Mouse (Mus musculus): Measurements from ENCODE around the gene Trpc1. TPM values are rescaled to one million over a fixed set of nuclear protein-coding genes. Genes with fewer than 3 reads are reported as not detected.

Trpc1 gene
- total and polyA plus RNA-seq, 3 experiments = 0.15 to 0.50 TPM; not detected in 1

GRCm38 (mm10) chr9:95657941-95658340, 92.2 kb downstream of the Trpc1 start:
- H3K4me1 ChIP-seq (ENCODE audit: control insufficient read depth in 1 of 2, insufficient read depth in 2 of 2, low read length in 2 of 2) = no peaks in the 10 kb centered on the region

More at GRCm38 (mm10) chr9:95657941-95658340, 92.2 kb downstream of the Trpc1 start:
- Histone ChIP-seq H3K27ac (ENCODE audit: control insufficient read depth, low read depth, low read length) (no peak overlapping the region), H3K27me3 (ENCODE audit: control insufficient read depth in 1 of 2, insufficient read depth in 2 of 2, low read length in 2 of 2) (no peaks in the 10 kb centered on the region), H3K9ac (ENCODE audit: control insufficient read depth, low read depth, low read length, poor library complexity, severe bottlenecking) (no peak overlapping the region), H3K9me3 (replicated peaks; ENCODE audit: insufficient read depth, low read length) (no peaks in the 10 kb centered on the region), H3K4me3 (ENCODE audit: control insufficient read depth in 1 of 2, insufficient read depth in 1 of 2, low read depth in 2 of 2, low read length in 2 of 2) (no peak overlapping the region), H3K36me3 (ENCODE audit: control insufficient read depth in 1 of 2, insufficient read depth in 2 of 2, low read length in 2 of 2) (no peaks in the 10 kb centered on the region), H3K79me2 (ENCODE audit: control insufficient read depth, insufficient read depth, low read length, poor library complexity) (no peaks in the 10 kb centered on the region)
- TF ChIP-seq ETS1 (IDR thresholded peaks at IDR 0.05; ENCODE audit: low read depth, low read length) = no peak
- no peak for DNase-seq (ENCODE audit: low read depth, low spot score)

Other genes starting within 250 kb of the Trpc1 start
- 69.0 and 70.8 TPM in 2 replicates for gene U2surp, start 238.4 kb downstream of the Trpc1 start, total RNA-seq (2012; rRNA removed)
- 100 to 1,000 TPM in 1 of 2 experiments, 10 to 100 TPM in 1; 72.1 to 244 TPM for gene U2surp, start 238.4 kb downstream of the Trpc1 start, polyA plus RNA-seq (2012; ENCODE audit: insufficient read depth in 1 of 2, insufficient read length in 2 of 2, low read depth in 1 of 2, low replicate concordance in 2 of 2, missing spikeins in 1 of 2)
- 13.4 and 18.0 TPM in 2 replicates for gene Paqr9, start 190.7 kb downstream of the Trpc1 start, total RNA-seq (2012; rRNA removed)
- 10 to 100 TPM; 24.8 to 46.0 TPM for gene Paqr9, start 190.7 kb downstream of the Trpc1 start, polyA plus RNA-seq (2012; ENCODE audit: insufficient read depth in 1 of 2, insufficient read length in 2 of 2, low read depth in 1 of 2, low replicate concordance in 2 of 2, missing spikeins in 1 of 2)
- gene Pcolce2, start 112.8 kb downstream of the Trpc1 start, total RNA-seq (2012; rRNA removed) = not detected in 2 replicates
- not detected for gene Pcolce2, start 112.8 kb downstream of the Trpc1 start, polyA plus RNA-seq (2012; ENCODE audit: insufficient read depth in 1 of 2, insufficient read length in 2 of 2, low read depth in 1 of 2, low replicate concordance in 2 of 2, missing spikeins in 1 of 2)
- gene Pls1, start 94.9 kb upstream of the Trpc1 start, total RNA-seq (2012; rRNA removed) = not detected in 2 replicates
- under 1 TPM in 1 of 2 experiments, not detected in 1; 0.04 TPM for gene Pls1, start 94.9 kb upstream of the Trpc1 start, polyA plus RNA-seq (2012; ENCODE audit: insufficient read depth in 1 of 2, insufficient read length in 2 of 2, low read depth in 1 of 2, low replicate concordance in 2 of 2, missing spikeins in 1 of 2)
- gene Atr, start 107.2 kb upstream of the Trpc1 start, total RNA-seq (2012; rRNA removed) = 19.6 and 19.8 TPM in 2 replicates
- gene Atr, start 107.2 kb upstream of the Trpc1 start, polyA plus RNA-seq (2012; ENCODE audit: insufficient read depth in 1 of 2, insufficient read length in 2 of 2, low read depth in 1 of 2, low replicate concordance in 2 of 2, missing spikeins in 1 of 2) = 10 to 100 TPM in 1 of 2 experiments, not detected in 1; 12.2 TPM
- 7.0 and 7.6 TPM in 2 replicates for gene Xrn1, start 204.4 kb upstream of the Trpc1 start, total RNA-seq (2012; rRNA removed)
- 1 to 10 TPM in 1 of 2 experiments, not detected in 1; 8.3 TPM for gene Xrn1, start 204.4 kb upstream of the Trpc1 start, polyA plus RNA-seq (2012; ENCODE audit: insufficient read depth in 1 of 2, insufficient read length in 2 of 2, low read depth in 1 of 2, low replicate concordance in 2 of 2, missing spikeins in 1 of 2)

All from MEL (cell line).